Mouse (Mus musculus) frontal cortex, postnatal 25 days (tissue): ENCODE measurements around the gene Ssc5d.

Experiments used
- DNase-seq, 2 experiments: peaks; one replicate each; pipeline ENCODE4 v3.0.0; 2022; ENCODE audit warnings: low spot score in 2 of 2

Gene Ssc5d

GRCm38 (mm10) chr7:4919971-4920370 is 5.6 kb upstream of the Ssc5d start:
- DNase-seq = no peak

GRCm38 (mm10) chr7:4920496-4920895 is 5.1 kb upstream of the Ssc5d start:
- no peak for DNase-seq

GRCm38 (mm10) chr7:4920976-4921823 is 4.4 kb upstream of the Ssc5d start:
- no peak for DNase-seq

GRCm38 (mm10) chr7:4921824-4922482 is 3.6 kb upstream of the Ssc5d start, which contains the start of gene Nat14:
Gene Nat14, plus strand, starts transcription at chr7:4922028.
- DNase-seq = no peak

- DNase-seq = peak; percentile 77 to 80
Measured at GRCm38 (mm10) chr7:4922508-4922907, 3.1 kb upstream of the Ssc5d start.

GRCm38 (mm10) chr7:4922931-4923565 is 2.5 kb upstream of the Ssc5d start:
- DNase-seq = peak; percentile 65 to 67

- DNase-seq = no peak
Measured at GRCm38 (mm10) chr7:4923586-4924364, 1.8 kb upstream of the Ssc5d start.

GRCm38 (mm10) chr7:4924483-4924882 is 1.1 kb upstream of the Ssc5d start:
- DNase-seq = no peak

GRCm38 (mm10) chr7:4924891-4925301 is 689 bp upstream of the Ssc5d start:
- DNase-seq = no peak

GRCm38 (mm10) chr7:4926849-4927248 is 1.3 kb downstream of the Ssc5d start:
- DNase-seq = no peak

- DNase-seq = no peak
Measured at GRCm38 (mm10) chr7:4927711-4928110, 2.1 kb downstream of the Ssc5d start.

- no peak for DNase-seq
Measured at GRCm38 (mm10) chr7:4928323-4928722, 2.7 kb downstream of the Ssc5d start.

- no peak for DNase-seq
Measured at GRCm38 (mm10) chr7:4933103-4933502, 7.5 kb downstream of the Ssc5d start.

- no peak for DNase-seq
Measured at GRCm38 (mm10) chr7:4934160-4934914, 8.8 kb downstream of the Ssc5d start.

GRCm38 (mm10) chr7:4936832-4937231 is 11.2 kb downstream of the Ssc5d start:
- no peak for DNase-seq

GRCm38 (mm10) chr7:4937392-4937791 is 11.8 kb downstream of the Ssc5d start:
- DNase-seq = no peak

GRCm38 (mm10) chr7:4938456-4938855 is 12.9 kb downstream of the Ssc5d start:
- peak in 1 of 2 experiments; percentile 41 for DNase-seq

- DNase-seq = peak; percentile 79 to 83
Measured at GRCm38 (mm10) chr7:4940068-4940479, 14.5 kb downstream of the Ssc5d start.

GRCm38 (mm10) chr7:4942673-4943072 is 17.1 kb downstream of the Ssc5d start:
- no peak for DNase-seq

- peak; percentile 94 to 96 for DNase-seq
Measured at GRCm38 (mm10) chr7:4943223-4943815, 17.7 kb downstream of the Ssc5d start.

GRCm38 (mm10) chr7:4947855-4948254 is 22.3 kb downstream of the Ssc5d start:
- no peak for DNase-seq
